Mouse (Mus musculus): Measurements from ENCODE around the gene Ak6. TPM values are rescaled to one million over a fixed set of nuclear protein-coding genes. Genes with fewer than 3 reads are reported as not detected.

Gene Ak6
- total RNA-seq, 4 experiments from 2014 or later, result 57.2 to 64.6 (median 60.3) TPM

DNA sequence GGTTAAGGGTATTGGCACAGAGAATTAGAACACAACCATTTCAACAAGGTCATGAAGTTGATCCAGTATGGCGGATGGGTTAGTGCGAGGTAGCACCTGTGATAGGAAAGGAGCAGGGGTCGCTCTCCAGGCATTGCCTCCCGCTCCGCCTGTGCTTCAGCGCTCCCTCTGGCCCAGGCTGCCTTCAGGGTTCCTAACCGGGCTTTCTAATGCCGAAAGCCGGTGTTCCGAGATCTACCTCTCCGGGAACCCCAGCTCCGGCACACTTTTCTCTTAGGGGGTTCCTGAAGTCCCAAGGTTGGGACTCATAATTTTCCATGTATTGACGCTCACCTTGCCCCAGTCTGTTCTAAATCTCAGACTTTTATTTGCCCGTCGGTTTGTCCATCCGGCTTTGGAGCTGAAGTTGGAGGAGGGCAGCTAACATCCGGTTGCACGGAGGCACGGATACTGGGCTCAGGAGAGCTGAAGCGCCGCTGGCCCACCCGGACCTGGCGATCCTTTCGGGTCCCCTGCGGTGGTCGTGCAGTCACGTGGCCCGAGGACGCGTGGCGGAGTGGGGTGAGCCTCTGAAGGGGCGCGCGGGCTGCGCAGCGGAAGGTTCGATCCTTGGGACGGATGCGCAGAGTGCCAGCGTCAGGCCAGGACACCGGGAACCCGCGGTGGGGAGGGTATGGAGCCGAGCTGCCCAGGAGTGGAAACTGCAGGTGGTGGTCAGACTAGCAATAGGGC lies 18.7 kb downstream of the Ak6 start, which contains the start of gene Ccdc125:
TSS of gene Ccdc125 (plus strand) at position 427 of the 732 bp plus-strand sequence.
- DNase-seq (ENCODE audit: low spot score), result no peak

GRCm38 (mm10) chr13:100670181-100670741 lies 19.5 kb downstream of the Ak6 start:
- no peak for DNase-seq (ENCODE audit: low spot score)

GRCm38 (mm10) chr13:100675936-100676635 lies 25.3 kb downstream of the Ak6 start:
- DNase-seq (ENCODE audit: low spot score), result no peak

- DNase-seq (ENCODE audit: low spot score), result no peak
These were observed 30.8 kb downstream of the Ak6 start for GRCm38 (mm10) chr13:100681615-100682014.

DNA sequence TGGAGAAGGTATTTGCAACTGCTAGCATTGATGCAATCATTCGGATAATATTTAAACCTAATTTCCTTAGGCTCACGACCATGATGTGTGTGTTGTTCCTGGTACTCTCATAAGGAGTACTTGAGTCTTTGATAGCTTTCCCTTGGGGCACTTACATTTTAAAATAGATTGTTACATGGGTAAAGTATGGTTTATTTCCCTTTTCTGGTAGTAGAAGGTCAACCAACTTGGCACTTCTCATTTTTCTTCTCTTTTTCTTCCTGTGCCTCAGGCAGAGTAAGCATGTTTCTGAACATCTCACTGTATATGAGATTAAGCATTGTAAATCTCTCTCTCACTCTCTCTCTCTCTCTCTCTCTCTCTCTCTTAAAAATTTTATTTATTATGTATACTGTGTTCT lies 32.1 kb downstream of the Ak6 start:
- DNase-seq (ENCODE audit: low spot score), result no peak

GRCm38 (mm10) chr13:100684355-100684754 lies 33.6 kb downstream of the Ak6 start:
- no peak for DNase-seq (ENCODE audit: low spot score)

- no peak for DNase-seq (ENCODE audit: low spot score)
These were observed 36.7 kb downstream of the Ak6 start for GRCm38 (mm10) chr13:100687513-100687912.

GRCm38 (mm10) chr13:100697541-100697940 lies 46.8 kb downstream of the Ak6 start:
- no peak for DNase-seq (ENCODE audit: low spot score)

DNA sequence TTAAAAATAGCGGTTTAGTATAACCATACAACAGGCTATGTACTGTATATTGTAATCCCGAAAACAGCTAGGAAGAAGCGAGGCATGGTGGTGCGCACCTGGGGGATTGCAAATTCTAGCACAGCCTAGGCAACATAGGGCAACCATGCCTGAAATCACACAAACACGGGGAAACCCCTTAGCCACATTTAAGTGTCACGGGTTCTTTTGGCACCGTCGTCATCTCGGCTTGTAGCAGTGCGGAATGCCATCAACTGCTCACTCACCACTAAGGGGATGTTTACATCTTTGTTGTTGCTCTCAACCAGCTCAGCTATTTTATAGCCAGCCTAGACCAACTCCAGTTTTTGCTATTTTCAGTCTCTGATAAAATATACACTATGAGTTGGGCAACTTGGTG lies 48.1 kb downstream of the Ak6 start:
- DNase-seq (ENCODE audit: low spot score), result no peak

- DNase-seq (ENCODE audit: low spot score), result no peak
These were observed 52.7 kb downstream of the Ak6 start for GRCm38 (mm10) chr13:100703468-100703867.

DNA sequence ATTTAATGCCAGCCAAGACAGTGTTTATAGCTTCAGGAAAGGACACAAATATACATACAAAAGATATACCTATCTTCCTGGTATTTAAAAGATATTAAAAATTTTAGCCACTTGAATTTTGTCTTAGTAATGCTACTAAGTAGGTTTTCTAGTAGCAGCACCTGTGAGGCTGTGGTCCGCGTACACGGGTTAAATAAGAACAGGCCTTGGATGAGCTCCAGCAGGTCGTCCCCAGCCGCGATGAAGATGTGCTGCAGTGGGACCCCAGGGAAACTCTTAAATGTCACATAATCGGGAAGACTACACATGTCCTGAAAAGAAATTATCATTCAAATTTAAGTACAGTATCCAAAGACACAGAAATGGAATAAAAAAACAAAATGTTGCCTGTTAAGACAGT lies 55.4 kb downstream of the Ak6 start:
- DNase-seq (ENCODE audit: low spot score), result no peak

- no peak for DNase-seq (ENCODE audit: low spot score)
These were observed 64.7 kb downstream of the Ak6 start for GRCm38 (mm10) chr13:100715467-100715866.

Other genes with a start within 250 kb of the Ak6 start
- gene Naip1, start 198.1 kb upstream of the Ak6 start, total RNA-seq (2022), result under 1 TPM in 1 of 4 experiments, not detected in 3; 0.46 TPM
- gene Gtf2h2, start 158.4 kb upstream of the Ak6 start, total RNA-seq (2022), result 10 to 100 TPM; 16.3 to 29.0 (median 21.0) TPM
- 1 to 10 TPM in 1 of 4 experiments, under 1 TPM in 3; 0.24 to 1.1 (median 0.66) TPM for gene Ocln, start 98.3 kb upstream of the Ak6 start, total RNA-seq (2022)
- gene Marveld2, start 34.0 kb upstream of the Ak6 start, total RNA-seq (2022), result under 1 TPM; 0.37 to 0.90 (median 0.63) TPM
- 10 to 100 TPM; 13.4 to 16.6 (median 15.6) TPM for gene Rad17, start 72 bp downstream of the Ak6 start, total RNA-seq (2022)
- gene Taf9, start 600 bp downstream of the Ak6 start, total RNA-seq (2022), result 10 to 100 TPM in 3 of 4 experiments, 1 to 10 TPM in 1; 9.1 to 14.5 (median 12.1) TPM
- gene Ccdc125, start 18.7 kb downstream of the Ak6 start, total RNA-seq (2022), result under 1 TPM; 0.33 to 0.60 (median 0.44) TPM
- 10 to 100 TPM; 17.1 to 24.8 (median 19.6) TPM for gene Cdk7, start 80.0 kb downstream of the Ak6 start, total RNA-seq (2022)
- gene Mrps36, start 93.7 kb downstream of the Ak6 start, total RNA-seq (2022), result 100 to 1,000 TPM; 179 to 227 (median 201) TPM
- under 1 TPM in 2 of 4 experiments, not detected in 2; 0.25 to 0.28 TPM for gene Cenph, start 124.9 kb downstream of the Ak6 start, total RNA-seq (2022)
- gene Ccnb1, start 135.6 kb downstream of the Ak6 start, total RNA-seq (2022), result under 1 TPM in 3 of 4 experiments, not detected in 1; 0.19 to 0.63 (median 0.28) TPM
- gene Slc30a5, start 182.4 kb downstream of the Ak6 start, total RNA-seq (2022), result 10 to 100 TPM; 16.2 to 20.6 (median 19.2) TPM

Data from heart, adult 8-10 months (tissue).